Mouse (Mus musculus): ENCODE measurements around the gene Rnf10. TPM values are rescaled to one million over a fixed set of nuclear protein-coding genes. Genes with fewer than 3 reads are reported as not detected.

Gene Rnf10
- polyA plus RNA-seq, 1 experiment from 2014 or later, result 75.4 TPM

- WGBS (ENCODE audit: insufficient replicate concordance), result 90% methylated on average over 10 of the region's 10 CpGs
- DNase-seq (no peak), ATAC-seq (no peak)
- H3K27me3 ChIP-seq (ENCODE audit: insufficient read depth, low read length), result no peaks in the 10 kb centered on the region
- H3K9ac ChIP-seq (replicated peaks), result no peak overlapping the region
- TF ChIP-seq EP300 (IDR thresholded peaks at IDR 0.05; ENCODE audit: low read depth), result no peak
- no peak for TF ChIP-seq CTCF (IDR thresholded peaks at IDR 0.05; ENCODE audit: low read depth)
- peaks cover 7% of the 10 kb centered on the region; the same call in 1 of the 2 replicates for H3K4me1 ChIP-seq (ENCODE audit: insufficient read depth)
- H3K9me3 ChIP-seq (ENCODE audit: low read length), result no peaks in the 10 kb centered on the region
- H3K36me3 ChIP-seq (replicated peaks; ENCODE audit: insufficient read depth, low read length), result peaks cover 60% of the 10 kb centered on the region
- H3K4me2 ChIP-seq (ENCODE audit: low read depth, low read length), result no peak overlapping the region
- H3K27ac ChIP-seq (ENCODE audit: low read depth), result no peak overlapping the region
- no peak overlapping the region for H3K4me3 ChIP-seq (ENCODE audit: low read depth, low read length)
Observed at GRCm38 (mm10) chr5:115256909-115257546, 15.7 kb downstream of the Rnf10 start.

- no peak overlapping the region for H3K4me3 ChIP-seq (ENCODE audit: low read depth, low read length)
- WGBS (ENCODE audit: insufficient replicate concordance), result 88% methylated on average over 1 of the region's 1 CpGs
- TF ChIP-seq EP300 (IDR thresholded peaks at IDR 0.05; ENCODE audit: low read depth), result no peak
- TF ChIP-seq CTCF (IDR thresholded peaks at IDR 0.05; ENCODE audit: low read depth), result no peak
- no peak overlapping the region for H3K4me2 ChIP-seq (ENCODE audit: low read depth, low read length)
- H3K9me3 ChIP-seq (ENCODE audit: low read length), result no peaks in the 10 kb centered on the region
- peaks cover 67% of the 10 kb centered on the region for H3K36me3 ChIP-seq (replicated peaks; ENCODE audit: insufficient read depth, low read length)
- no peak overlapping the region for H3K27ac ChIP-seq (ENCODE audit: low read depth)
- no peak for DNase-seq
- H3K27me3 ChIP-seq (ENCODE audit: insufficient read depth, low read length), result no peaks in the 10 kb centered on the region
- H3K4me1 ChIP-seq (ENCODE audit: insufficient read depth), result no peaks in the 10 kb centered on the region
- no peak overlapping the region for H3K9ac ChIP-seq (replicated peaks)
- no peak for ATAC-seq
Observed at GRCm38 (mm10) chr5:115255472-115255871, 17.2 kb downstream of the Rnf10 start.

GRCm38 (mm10) chr5:115240191-115240590 lies 32.5 kb downstream of the Rnf10 start:
- H3K9ac ChIP-seq (replicated peaks), result no peak overlapping the region
- no peaks in the 10 kb centered on the region for H3K9me3 ChIP-seq (ENCODE audit: low read length)
- peaks cover 57% of the 10 kb centered on the region for H3K36me3 ChIP-seq (replicated peaks; ENCODE audit: insufficient read depth, low read length)
- peaks cover 12% of the 10 kb centered on the region; the same call in 1 of the 2 replicates for H3K4me1 ChIP-seq (ENCODE audit: insufficient read depth)
- H3K27me3 ChIP-seq (ENCODE audit: insufficient read depth, low read length), result peaks cover 6% of the 10 kb centered on the region
- no peak for ATAC-seq
- no peak for DNase-seq
- TF ChIP-seq CTCF (IDR thresholded peaks at IDR 0.05; ENCODE audit: low read depth), result no peak
- no peak for TF ChIP-seq EP300 (IDR thresholded peaks at IDR 0.05; ENCODE audit: low read depth)
- no peak overlapping the region for H3K4me3 ChIP-seq (ENCODE audit: low read depth, low read length)
- WGBS (ENCODE audit: insufficient replicate concordance), result 82% methylated on average over 11 of the region's 11 CpGs
- H3K27ac ChIP-seq (ENCODE audit: low read depth), result no peak overlapping the region
- H3K4me2 ChIP-seq (ENCODE audit: low read depth, low read length), result no peak overlapping the region

- Histone ChIP-seq H3K27me3 (ENCODE audit: insufficient read depth, low read length) (peaks cover 15% of the 10 kb centered on the region), H3K36me3 (replicated peaks; ENCODE audit: insufficient read depth, low read length) (peaks cover 43% of the 10 kb centered on the region), H3K4me1 (ENCODE audit: insufficient read depth) (peaks cover 14% of the 10 kb centered on the region; the same call in 1 of the 2 replicates), H3K4me2 (ENCODE audit: low read depth, low read length) (peak overlapping the region; percentile 88), H3K4me3 (ENCODE audit: low read depth, low read length) (peak overlapping the region; percentile 81), H3K9me3 (ENCODE audit: low read length) (no peaks in the 10 kb centered on the region), H3K27ac (ENCODE audit: low read depth) (0 out of 2 replicates have a peak overlapping the region, but pooled peaks have one; percentile 3), H3K9ac (replicated peaks) (peak overlapping the region; percentile 78)
- DNase-seq, result no peak
- no peak for ATAC-seq
- WGBS (ENCODE audit: insufficient replicate concordance), result 12% methylated on average over 11 of the region's 11 CpGs
- TF ChIP-seq CTCF (IDR thresholded peaks at IDR 0.05; ENCODE audit: low read depth), result no peak
- no peak for TF ChIP-seq EP300 (IDR thresholded peaks at IDR 0.05; ENCODE audit: low read depth)
Observed at GRCm38 (mm10) chr5:115238729-115239195, 33.9 kb downstream of the Rnf10 start.

- under 1% methylated on average over 88 of the region's 88 CpGs for WGBS (ENCODE audit: insufficient replicate concordance)
- H3K4me3 ChIP-seq (ENCODE audit: low read depth, low read length), result peak overlapping the region; percentile 81
- H3K4me1 ChIP-seq (ENCODE audit: insufficient read depth), result peaks cover 14% of the 10 kb centered on the region; the same call in 1 of the 2 replicates
- peak overlapping the region; percentile 78 for H3K9ac ChIP-seq (replicated peaks)
- DNase-seq (peak; percentile 93), ATAC-seq (peak; percentile 87)
- peak overlapping the region; percentile 41 for H3K27ac ChIP-seq (ENCODE audit: low read depth)
- H3K9me3 ChIP-seq (ENCODE audit: low read length), result no peaks in the 10 kb centered on the region
- H3K27me3 ChIP-seq (ENCODE audit: insufficient read depth, low read length), result peaks cover 20% of the 10 kb centered on the region
- peak overlapping the region; percentile 88 for H3K4me2 ChIP-seq (ENCODE audit: low read depth, low read length)
- H3K36me3 ChIP-seq (replicated peaks; ENCODE audit: insufficient read depth, low read length), result peaks cover 36% of the 10 kb centered on the region
- no peak for TF ChIP-seq CTCF (IDR thresholded peaks at IDR 0.05; ENCODE audit: low read depth)
- no peak for TF ChIP-seq EP300 (IDR thresholded peaks at IDR 0.05; ENCODE audit: low read depth)
Observed at GRCm38 (mm10) chr5:115237803-115238728, 34.6 kb downstream of the Rnf10 start.

- Histone ChIP-seq H3K27me3 (ENCODE audit: insufficient read depth, low read length) (peaks cover 25% of the 10 kb centered on the region), H3K36me3 (replicated peaks; ENCODE audit: insufficient read depth, low read length) (peaks cover 13% of the 10 kb centered on the region), H3K9me3 (ENCODE audit: low read length) (no peaks in the 10 kb centered on the region), H3K9ac (replicated peaks) (peak within 1 kb of the TSS; percentile 50), H3K4me2 (ENCODE audit: low read depth, low read length) (peak within 1 kb of the TSS; percentile 97), H3K27ac (ENCODE audit: low read depth) (no peak within 1 kb of the TSS), H3K4me1 (ENCODE audit: insufficient read depth) (peaks cover 14% of the 10 kb centered on the region; the same call in 1 of the 2 replicates), H3K4me3 (ENCODE audit: low read depth, low read length) (peak within 1 kb of the TSS; percentile 50)
- DNase-seq (peak; percentile 93), ATAC-seq (peak; percentile 60)
- WGBS (ENCODE audit: insufficient replicate concordance), result 2% methylated on average over 21 of the region's 21 CpGs
- no peak for TF ChIP-seq EP300 (IDR thresholded peaks at IDR 0.05; ENCODE audit: low read depth)
- peak; percentile 97 for TF ChIP-seq CTCF (IDR thresholded peaks at IDR 0.05; ENCODE audit: low read depth)
Observed at GRCm38 (mm10) chr5:115235786-115236263, 36.9 kb downstream of the Rnf10 start, which contains the start of gene Pop5. TSS of gene Pop5 (plus strand) at chr5:115235836.
